Mouse (Mus musculus): ENCODE data around the gene Tenm2. TPM values are rescaled to one million over a fixed set of nuclear protein-coding genes. Genes with fewer than 3 reads are reported as not detected.
A peak's percentile ranks its signal among the peaks of the same experiment; 100 is the strongest.

Tenm2 gene
- polyA plus RNA-seq, 1 experiment from 2014 or later: 5.1 TPM

GRCm38 (mm10) chr11:36334100-36334735 is 901.5 kb downstream of the Tenm2 start:
- ATAC-seq (ENCODE audit: insufficient number of reproducible peaks, insufficient read depth, low FRiP score, low TSS enrichment, low read depth): no peak
- no peak overlapping the region for H3K4me3 ChIP-seq
- no peaks in the 10 kb centered on the region for H3K9me3 ChIP-seq
- peaks cover 19% of the 10 kb centered on the region for H3K4me1 ChIP-seq
- no peaks in the 10 kb centered on the region for H3K36me3 ChIP-seq
- peak overlapping the region; percentile 16; the same call in 1 of the 2 replicates for H3K4me2 ChIP-seq
- no peak overlapping the region for H3K9ac ChIP-seq
- 4% methylated on average over 7 of the region's 7 CpGs for WGBS
- H3K27me3 ChIP-seq: no peaks in the 10 kb centered on the region
- H3K27ac ChIP-seq: no peak overlapping the region

- H3K36me3 ChIP-seq: no peaks in the 10 kb centered on the region
- no peak overlapping the region for H3K4me2 ChIP-seq
- no peaks in the 10 kb centered on the region for H3K27me3 ChIP-seq
- peaks cover 24% of the 10 kb centered on the region for H3K4me1 ChIP-seq
- no peaks in the 10 kb centered on the region for H3K9me3 ChIP-seq
- no peak overlapping the region for H3K9ac ChIP-seq
- 75% methylated on average over 12 of the region's 12 CpGs for WGBS
- no peak overlapping the region for H3K27ac ChIP-seq
- ATAC-seq (ENCODE audit: insufficient number of reproducible peaks, insufficient read depth, low FRiP score, low TSS enrichment, low read depth): no peak
- no peak overlapping the region for H3K4me3 ChIP-seq
Measured at GRCm38 (mm10) chr11:36332222-36332621, 903.5 kb downstream of the Tenm2 start.

GRCm38 (mm10) chr11:36331408-36332178 is 904.2 kb downstream of the Tenm2 start:
- Histone ChIP-seq H3K36me3 (no peaks in the 10 kb centered on the region), H3K9me3 (no peaks in the 10 kb centered on the region), H3K27ac (no peak overlapping the region), H3K4me3 (no peak overlapping the region), H3K4me2 (no peak overlapping the region), H3K27me3 (no peaks in the 10 kb centered on the region), H3K4me1 (peaks cover 24% of the 10 kb centered on the region), H3K9ac (no peak overlapping the region)
- WGBS: 57% methylated on average over 13 of the region's 13 CpGs
- ATAC-seq (ENCODE audit: insufficient number of reproducible peaks, insufficient read depth, low FRiP score, low TSS enrichment, low read depth): no peak

- H3K4me3 ChIP-seq: no peak overlapping the region
- 83% methylated on average over 5 of the region's 5 CpGs for WGBS
- H3K4me2 ChIP-seq: no peak overlapping the region
- ATAC-seq (ENCODE audit: insufficient number of reproducible peaks, insufficient read depth, low FRiP score, low TSS enrichment, low read depth): no peak
- H3K27ac ChIP-seq: no peak overlapping the region
- no peaks in the 10 kb centered on the region for H3K27me3 ChIP-seq
- no peak overlapping the region for H3K9ac ChIP-seq
- no peaks in the 10 kb centered on the region for H3K9me3 ChIP-seq
- peaks cover 13% of the 10 kb centered on the region for H3K4me1 ChIP-seq
- no peaks in the 10 kb centered on the region for H3K36me3 ChIP-seq
Measured at GRCm38 (mm10) chr11:36327243-36327642, 908.5 kb downstream of the Tenm2 start.

- no peak for ATAC-seq (ENCODE audit: insufficient number of reproducible peaks, insufficient read depth, low FRiP score, low TSS enrichment, low read depth)
- no peak overlapping the region for H3K4me2 ChIP-seq
- H3K4me1 ChIP-seq: peaks cover 11% of the 10 kb centered on the region
- H3K4me3 ChIP-seq: no peak overlapping the region
- H3K9ac ChIP-seq: no peak overlapping the region
- H3K27ac ChIP-seq: no peak overlapping the region
- WGBS: 64% methylated on average over 4 of the region's 4 CpGs
- no peaks in the 10 kb centered on the region for H3K27me3 ChIP-seq
- H3K36me3 ChIP-seq: no peaks in the 10 kb centered on the region
- no peaks in the 10 kb centered on the region for H3K9me3 ChIP-seq
Measured at GRCm38 (mm10) chr11:36309317-36309716, 926.4 kb downstream of the Tenm2 start.

- H3K27me3 ChIP-seq: no peaks in the 10 kb centered on the region
- H3K27ac ChIP-seq: no peak overlapping the region
- H3K36me3 ChIP-seq: no peaks in the 10 kb centered on the region
- H3K9me3 ChIP-seq: no peaks in the 10 kb centered on the region
- WGBS: 83% methylated on average over 6 of the region's 6 CpGs
- no peak overlapping the region for H3K4me2 ChIP-seq
- H3K9ac ChIP-seq: no peak overlapping the region
- H3K4me1 ChIP-seq: peaks cover 7% of the 10 kb centered on the region
- ATAC-seq (ENCODE audit: insufficient number of reproducible peaks, insufficient read depth, low FRiP score, low TSS enrichment, low read depth): no peak
- H3K4me3 ChIP-seq: no peak overlapping the region
Measured at GRCm38 (mm10) chr11:36307276-36307675, 928.5 kb downstream of the Tenm2 start.

GRCm38 (mm10) chr11:36305348-36305950 is 930.3 kb downstream of the Tenm2 start:
- 71% methylated on average over 10 of the region's 10 CpGs for WGBS
- no peak for ATAC-seq (ENCODE audit: insufficient number of reproducible peaks, insufficient read depth, low FRiP score, low TSS enrichment, low read depth)
- no peak overlapping the region for H3K4me3 ChIP-seq
- no peak overlapping the region for H3K27ac ChIP-seq
- no peaks in the 10 kb centered on the region for H3K9me3 ChIP-seq
- H3K4me2 ChIP-seq: no peak overlapping the region
- no peaks in the 10 kb centered on the region for H3K36me3 ChIP-seq
- H3K9ac ChIP-seq: no peak overlapping the region
- H3K4me1 ChIP-seq: peaks cover 10% of the 10 kb centered on the region
- H3K27me3 ChIP-seq: no peaks in the 10 kb centered on the region

GRCm38 (mm10) chr11:36302913-36303371 is 932.8 kb downstream of the Tenm2 start:
- no peak overlapping the region for H3K9ac ChIP-seq
- no peaks in the 10 kb centered on the region for H3K36me3 ChIP-seq
- no peak overlapping the region for H3K4me2 ChIP-seq
- 40% methylated on average over 2 of the region's 2 CpGs for whole genome bisulfite sequencing
- H3K4me3 ChIP-seq: no peak overlapping the region
- H3K27ac ChIP-seq: peak overlapping the region; percentile 22; the same call in 1 of the 2 replicates
- ATAC-seq (ENCODE audit: insufficient number of reproducible peaks, insufficient read depth, low FRiP score, low TSS enrichment, low read depth): peak; percentile 45
- no peaks in the 10 kb centered on the region for H3K9me3 ChIP-seq
- H3K4me1 ChIP-seq: peaks cover 24% of the 10 kb centered on the region
- H3K27me3 ChIP-seq: no peaks in the 10 kb centered on the region

GRCm38 (mm10) chr11:36302096-36302495 is 933.7 kb downstream of the Tenm2 start:
- Histone ChIP-seq H3K9ac (no peak overlapping the region), H3K27ac (peak overlapping the region; percentile 64; the same call in 1 of the 2 replicates), H3K4me2 (no peak overlapping the region)

GRCm38 (mm10) chr11:36296568-36296967 is 939.2 kb downstream of the Tenm2 start:
- WGBS: 73% methylated on average over 3 of the region's 3 CpGs
- ATAC-seq (ENCODE audit: insufficient number of reproducible peaks, insufficient read depth, low FRiP score, low TSS enrichment, low read depth): no peak

More at GRCm38 (mm10) chr11:36302096-36302495, 933.7 kb downstream of the Tenm2 start:
- H3K36me3 ChIP-seq: no peaks in the 10 kb centered on the region
- WGBS: 52% methylated on average over 7 of the region's 7 CpGs
- H3K9me3 ChIP-seq: no peaks in the 10 kb centered on the region
- H3K4me1 ChIP-seq: peaks cover 24% of the 10 kb centered on the region
- no peaks in the 10 kb centered on the region for H3K27me3 ChIP-seq
- no peak for ATAC-seq (ENCODE audit: insufficient number of reproducible peaks, insufficient read depth, low FRiP score, low TSS enrichment, low read depth)
- H3K4me3 ChIP-seq: no peak overlapping the region

GRCm38 (mm10) chr11:36292206-36292605 is 943.6 kb downstream of the Tenm2 start:
- no peak overlapping the region for H3K9ac ChIP-seq
- no peak for ATAC-seq (ENCODE audit: insufficient number of reproducible peaks, insufficient read depth, low FRiP score, low TSS enrichment, low read depth)
- H3K4me2 ChIP-seq: no peak overlapping the region
- WGBS: 40% methylated on average over 6 of the region's 6 CpGs
- H3K27ac ChIP-seq: no peak overlapping the region
- no peaks in the 10 kb centered on the region for H3K4me1 ChIP-seq
- H3K4me3 ChIP-seq: no peak overlapping the region
- no peaks in the 10 kb centered on the region for H3K36me3 ChIP-seq
- no peaks in the 10 kb centered on the region for H3K27me3 ChIP-seq
- no peaks in the 10 kb centered on the region for H3K9me3 ChIP-seq

More at GRCm38 (mm10) chr11:36296568-36296967, 939.2 kb downstream of the Tenm2 start:
- no peaks in the 10 kb centered on the region for H3K36me3 ChIP-seq
- no peak overlapping the region for H3K4me3 ChIP-seq
- no peaks in the 10 kb centered on the region for H3K9me3 ChIP-seq
- no peaks in the 10 kb centered on the region for H3K27me3 ChIP-seq
- peaks cover 14% of the 10 kb centered on the region for H3K4me1 ChIP-seq
- no peak overlapping the region for H3K9ac ChIP-seq
- no peak overlapping the region for H3K4me2 ChIP-seq
- H3K27ac ChIP-seq: no peak overlapping the region
